Mouse (Mus musculus) layer of hippocampus, adult 9-11 months (tissue): ENCODE results near the gene Acad10.

Experiments used
- DNase-seq: peaks from one replicate; pipeline ENCODE4 v3.0.0; 2022

The Acad10 gene

GRCm38 (mm10) chr5:121595758-121596157, 64.6 kb downstream of the Acad10 start:
- DNase-seq: no peak

GRCm38 (mm10) chr5:121594714-121595313, 65.5 kb downstream of the Acad10 start:
- no peak for DNase-seq

- peak; percentile 81 for DNase-seq
These were observed 66.6 kb downstream of the Acad10 start, which contains the start of gene Aldh2 for GRCm38 (mm10) chr5:121593451-121594401. Gene Aldh2 (minus strand): TSS chr5:121593824.

- DNase-seq: no peak
These were observed 67.4 kb downstream of the Acad10 start for GRCm38 (mm10) chr5:121592816-121593407.

DNA sequence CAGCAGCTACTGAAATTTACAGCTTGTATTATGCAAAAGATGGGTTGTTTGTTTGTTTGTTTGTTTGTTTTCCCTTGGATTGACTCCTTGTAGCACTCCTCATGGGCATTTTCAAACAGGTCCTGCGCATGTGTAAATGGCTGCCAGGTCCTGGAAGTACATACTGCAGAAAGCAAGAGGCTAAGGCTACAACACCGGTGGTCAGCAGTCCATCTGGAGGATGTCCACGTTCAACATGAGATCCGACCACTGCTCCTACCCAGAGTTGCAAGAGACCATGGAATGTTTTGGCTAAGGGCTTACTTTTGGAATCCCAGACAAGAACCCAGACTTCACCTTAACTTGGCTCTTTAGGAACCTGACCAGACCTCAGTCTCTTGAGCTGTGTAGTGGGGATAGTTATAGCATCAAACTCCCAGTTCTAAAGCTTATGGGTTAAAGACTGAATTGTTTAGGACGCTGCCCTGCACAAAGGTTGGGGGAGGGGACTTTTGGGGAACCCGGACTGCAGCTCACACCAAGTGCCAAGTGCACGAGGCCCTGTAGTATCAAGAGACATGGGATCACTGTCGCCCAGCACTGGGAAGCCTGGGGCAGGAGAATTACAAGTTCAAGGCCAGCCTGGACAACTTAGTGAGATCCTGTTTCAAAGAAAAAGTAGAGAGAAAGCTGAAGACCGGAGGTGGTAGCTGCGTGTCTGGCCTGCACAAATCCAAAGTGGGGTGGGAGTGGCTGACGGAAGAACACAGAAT, 68.1 kb downstream of the Acad10 start:
- no peak for DNase-seq

- DNase-seq: no peak
These were observed 68.8 kb downstream of the Acad10 start for GRCm38 (mm10) chr5:121591417-121592063.

- DNase-seq: no peak
These were observed 70.4 kb downstream of the Acad10 start for GRCm38 (mm10) chr5:121589928-121590327.

DNA sequence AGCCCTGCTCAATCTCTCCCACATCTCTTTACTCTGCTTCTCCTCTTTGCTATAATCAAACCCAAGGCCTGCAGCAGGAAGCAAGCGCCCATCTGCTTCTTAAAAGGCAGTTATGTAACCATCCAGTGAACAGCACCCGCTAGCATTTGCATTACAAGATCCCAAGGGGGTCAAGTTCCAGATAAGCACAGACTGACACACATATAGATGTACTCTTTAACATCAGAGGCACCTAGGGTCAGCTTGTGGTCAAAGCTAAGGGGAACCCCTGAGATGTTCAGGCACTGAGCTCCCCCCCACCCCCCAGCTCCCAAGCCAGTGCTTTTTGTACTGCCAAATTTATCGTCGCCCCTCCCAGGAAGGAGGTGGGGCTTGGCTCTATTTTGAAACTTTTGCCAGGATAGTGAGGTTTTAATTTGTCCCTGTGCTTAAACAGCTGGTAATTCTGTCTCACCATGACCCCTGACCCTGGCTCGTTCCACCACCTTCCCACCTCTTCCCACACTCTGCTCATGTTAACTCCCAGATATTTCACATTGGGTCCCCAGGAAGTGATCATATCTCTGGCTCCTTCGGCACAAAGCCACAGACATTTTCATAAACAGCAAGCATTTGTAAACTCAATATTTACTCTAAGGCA, 73.8 kb downstream of the Acad10 start:
- peak; percentile 81 for DNase-seq

GRCm38 (mm10) chr5:121585699-121586098, 74.6 kb downstream of the Acad10 start:
- no peak for DNase-seq

DNA sequence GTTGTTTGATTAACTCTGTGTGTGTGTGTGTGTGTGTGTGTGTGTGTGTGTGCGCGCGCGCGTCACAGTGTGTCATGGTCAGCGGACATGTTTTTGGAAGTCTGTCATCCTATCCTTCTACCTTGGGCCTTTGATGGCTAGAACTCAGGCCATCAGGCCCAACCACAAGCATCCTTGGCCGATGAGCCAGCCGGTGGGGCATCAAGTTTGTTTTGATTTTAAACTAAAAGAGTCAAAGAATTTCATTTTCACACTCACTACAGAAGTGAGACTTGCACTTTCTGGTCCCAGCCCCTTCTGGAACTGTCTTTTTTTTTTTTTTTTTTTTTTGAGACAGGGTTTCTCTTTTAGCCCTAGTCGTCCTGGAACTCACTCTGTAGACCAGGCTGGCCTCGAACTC, 75.3 kb downstream of the Acad10 start:
- DNase-seq: no peak

GRCm38 (mm10) chr5:121583765-121584501, 76.4 kb downstream of the Acad10 start:
- DNase-seq: peak; percentile 87

- no peak for DNase-seq
These were observed 78.4 kb downstream of the Acad10 start for GRCm38 (mm10) chr5:121581945-121582344.

DNA sequence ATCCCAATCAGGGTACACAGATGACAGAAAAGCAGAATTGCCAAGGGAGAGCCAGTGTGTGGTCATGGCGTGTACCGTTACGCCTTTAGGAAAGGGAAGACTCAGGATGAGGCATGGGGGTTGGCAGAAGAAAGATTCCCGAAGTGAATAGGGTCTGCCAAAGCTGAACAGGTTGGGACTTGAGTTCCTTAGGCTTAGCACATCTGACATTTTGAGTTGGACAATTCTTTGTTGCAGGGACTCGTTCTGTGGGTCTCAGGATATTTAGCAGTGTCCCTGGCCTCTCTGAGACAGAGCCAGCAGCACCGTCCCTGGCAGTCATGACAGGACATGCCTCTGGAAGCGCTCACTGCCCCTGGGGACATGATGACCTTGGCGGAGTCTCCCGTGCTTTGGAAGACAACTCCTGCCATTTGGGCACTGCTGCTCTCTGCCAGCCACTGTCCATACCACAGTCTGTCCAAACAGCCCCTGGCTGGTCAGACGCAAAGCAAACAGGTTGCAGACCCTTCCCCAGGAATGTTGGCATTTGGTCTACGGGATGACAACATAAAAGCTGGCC, 83.3 kb downstream of the Acad10 start:
- no peak for DNase-seq

- DNase-seq: no peak
These were observed 84.4 kb downstream of the Acad10 start for GRCm38 (mm10) chr5:121575867-121576266.

GRCm38 (mm10) chr5:121574145-121574544, 86.2 kb downstream of the Acad10 start:
- DNase-seq: no peak
